Mouse (Mus musculus) layer of hippocampus, postnatal 10 days (tissue): ENCODE results near the gene Hsd11b1. TPM values are rescaled to one million over a fixed set of nuclear protein-coding genes. Genes with fewer than 3 reads are reported as not detected.
"Not testable (repeated sequence)": the region's sequence is repeated elsewhere in the genome, so short reads cannot be mapped to it uniquely, and the experiment has no call there.

Experiments used
- DNase-seq, 2 experiments: peaks; one replicate each; pipeline ENCODE4 v3.0.0; 2021; ENCODE audit warnings: low spot score in 2 of 2
- total RNA-seq, 2 experiments: library from RNA; stranded (reverse); gene quantifications; 2 replicates each; pipeline ENCODE4 v1.2.3; 2021

Gene Hsd11b1
- total RNA-seq, 2 experiments from 2014 or later, result 31.5 to 35.3 TPM

- DNase-seq, result no peak
Observed at GRCm38 (mm10) chr1:193279492-193279891, 15.6 kb upstream of the Hsd11b1 start.

- DNase-seq, result no peak
Observed at GRCm38 (mm10) chr1:193278414-193279045, 14.7 kb upstream of the Hsd11b1 start.

- no peak for DNase-seq
Observed at GRCm38 (mm10) chr1:193274407-193275071, 10.7 kb upstream of the Hsd11b1 start.

GRCm38 (mm10) chr1:193272916-193273601, 9.2 kb upstream of the Hsd11b1 start, which contains the start of gene G0s2:
Gene G0s2, minus strand, starts transcription at chr1:193273217.
- DNase-seq, result peak; percentile 58 to 70

- peak; percentile 36 to 46 for DNase-seq
Observed at GRCm38 (mm10) chr1:193272137-193272915, 8.5 kb upstream of the Hsd11b1 start.

GRCm38 (mm10) chr1:193270965-193271763, 7.3 kb upstream of the Hsd11b1 start:
- DNase-seq, result no peak

- DNase-seq, result no peak
Observed at GRCm38 (mm10) chr1:193265734-193266133, 1.9 kb upstream of the Hsd11b1 start.

GRCm38 (mm10) chr1:193263026-193263907, 608 bp downstream of the Hsd11b1 start:
- no peak for DNase-seq

GRCm38 (mm10) chr1:193261897-193262548, 1.9 kb downstream of the Hsd11b1 start:
- DNase-seq, result no peak

- no peak for DNase-seq
Observed at GRCm38 (mm10) chr1:193259559-193259958, 4.3 kb downstream of the Hsd11b1 start.

GRCm38 (mm10) chr1:193256621-193257098, 7.2 kb downstream of the Hsd11b1 start:
- DNase-seq, result no peak

- DNase-seq, result no peak
Observed at GRCm38 (mm10) chr1:193256289-193256577, 7.6 kb downstream of the Hsd11b1 start.

- peak; percentile 86 to 88 for DNase-seq
Observed at GRCm38 (mm10) chr1:193255488-193256288, 8.2 kb downstream of the Hsd11b1 start.

GRCm38 (mm10) chr1:193255032-193255431, 8.8 kb downstream of the Hsd11b1 start:
- DNase-seq, result no peak

GRCm38 (mm10) chr1:193253895-193254294, 10.0 kb downstream of the Hsd11b1 start:
- DNase-seq, result not testable (repeated sequence)

- DNase-seq, result no peak
Observed at GRCm38 (mm10) chr1:193252616-193253015, 11.3 kb downstream of the Hsd11b1 start.

- no peak for DNase-seq
Observed at GRCm38 (mm10) chr1:193251386-193251785, 12.5 kb downstream of the Hsd11b1 start.

- DNase-seq, result no peak
Observed at GRCm38 (mm10) chr1:193250026-193250425, 13.8 kb downstream of the Hsd11b1 start.
